Mouse (Mus musculus): ENCODE measurements around the gene Thoc5.

DNA sequence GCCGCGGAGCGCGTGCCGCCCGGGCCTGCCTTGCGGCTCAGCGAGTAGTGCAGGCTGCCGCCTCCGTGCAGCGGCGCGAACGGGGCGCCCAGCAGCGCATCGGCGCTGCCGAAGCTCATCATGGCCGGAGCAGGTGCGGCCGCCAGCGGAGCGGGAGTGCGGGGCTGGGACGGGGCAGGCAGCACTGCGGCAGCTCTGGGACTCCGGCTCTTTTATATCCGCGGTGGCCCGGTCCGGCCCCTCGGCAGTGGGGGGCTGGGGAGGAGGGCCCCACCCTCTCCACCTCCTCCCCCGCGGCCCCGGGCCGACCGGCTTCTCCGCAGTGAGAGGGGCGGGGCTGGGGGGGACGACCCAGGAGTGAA lies 52.7 kb downstream of the Thoc5 start, which contains the start of gene Nefh:
- TF ChIP-seq CTCF (IDR thresholded peaks at IDR 0.05; ENCODE audit: extremely low read depth, insufficient read depth, low read length) (no peak), POLR2A (IDR thresholded peaks at IDR 0.05; ENCODE audit: extremely low read depth, insufficient read depth, low read length) (no peak)

All from cortical plate, adult 2 months (tissue).